Mouse (Mus musculus) lung, adult 2 months (tissue): Measurements from ENCODE around the gene Atp13a2. TPM values are rescaled to one million over a fixed set of nuclear protein-coding genes. Genes with fewer than 3 reads are reported as not detected.

Experiments used
- DNase-seq: peaks from one replicate; pipeline ENCODE4 v3.0.0; 2022
- H3K4me1 ChIP-seq: fragments of 200-500 bp; 2 replicates; pipeline ENCODE4 v1.6.1; 2011; ENCODE audit warnings: low read length; ENCODE audit not compliant: control insufficient read depth, insufficient read depth
- H3K4me3 ChIP-seq: fragments of 200-500 bp; replicated peaks from 2 replicates; pipeline ENCODE3; 2011; ENCODE audit warnings: low read depth, mild to moderate bottlenecking, control low read depth, low read length; ENCODE audit errors: extremely low read depth
- CTCF ChIP-seq: fragments of 200-500 bp; IDR thresholded peaks from 2 replicates; pipeline ENCODE4 v1.5.1; 2011; ENCODE audit warnings: mild to moderate bottlenecking, low read length, control low read depth; ENCODE audit not compliant: insufficient read depth
- POLR2A ChIP-seq: fragments of 200-500 bp; IDR thresholded peaks from 2 replicates; pipeline ENCODE4 v1.6.1; 2011; ENCODE audit warnings: low read depth, mild to moderate bottlenecking, control low read depth, low read length, borderline replicate concordance; ENCODE audit errors: extremely low read depth
- WGBS: fragments of 180-500 bp; shearing (Covaris S2); methylation state at CpG from one replicate; pipeline ENCODE4 v1.1.7; 2018; 5-methylcytosine and 5-hydroxymethylcytosine counted together
- polyA plus RNA-seq: library from polyadenylated mRNA; depleted of rRNA; stranded (reverse); fragments of >200 nt; gene quantifications from 2 replicates; pipeline ENCODE4 v1.2.3, GENCODE M21; 2012

Gene Atp13a2
- polyA plus RNA-seq, 1 experiment = 199 TPM

DNA sequence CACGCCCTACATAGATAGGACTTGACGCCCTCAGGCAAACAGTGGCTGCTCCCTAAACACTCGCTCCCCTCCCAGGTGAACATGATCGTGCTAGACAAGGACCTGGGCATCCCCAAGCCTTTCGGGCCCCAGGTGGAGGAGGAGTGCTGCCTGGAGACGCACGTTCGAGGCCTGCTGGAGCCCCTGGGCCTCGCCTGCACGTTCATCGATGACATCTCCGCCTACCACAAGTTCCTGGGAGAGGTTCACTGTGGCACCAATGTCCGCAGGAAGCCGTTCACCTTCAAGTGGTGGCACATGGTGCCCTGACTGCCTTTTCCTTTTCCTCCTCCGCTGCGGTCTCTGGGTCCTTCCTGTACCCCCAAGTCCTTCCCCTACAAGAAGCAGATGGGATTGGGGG lies 37.1 kb upstream of the Atp13a2 start:
- TF ChIP-seq POLR2A = no peak
- no peak for TF ChIP-seq CTCF
- 81% methylated on average over 16 of the region's 16 CpGs for WGBS

DNA sequence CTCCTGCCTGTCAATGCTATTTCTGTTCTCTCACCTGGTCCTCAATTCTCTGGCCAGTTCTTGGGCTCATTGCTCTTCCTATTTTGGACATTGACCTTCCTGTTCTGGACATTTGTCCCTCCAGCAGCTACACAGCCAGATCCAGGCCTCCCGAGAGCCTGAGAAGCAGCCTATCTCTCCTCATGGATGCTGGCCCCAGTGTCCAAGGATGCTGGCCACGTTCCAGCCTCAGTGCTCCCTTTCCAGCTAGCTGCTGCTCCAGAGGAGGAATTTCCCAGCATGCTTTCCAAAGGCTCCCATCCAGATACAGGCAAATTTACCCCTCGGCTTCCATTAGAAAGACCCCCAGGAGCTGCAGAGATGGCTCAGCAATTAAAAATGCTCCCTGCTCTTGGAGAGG lies 36.1 kb upstream of the Atp13a2 start:
- 75% methylated on average over 3 of the region's 3 CpGs for WGBS
- DNase-seq = no peak
- H3K4me3 ChIP-seq = no peak overlapping the region
- no peak for TF ChIP-seq POLR2A
- TF ChIP-seq CTCF = no peak
- no peaks in the 10 kb centered on the region for H3K4me1 ChIP-seq

More for the DNA sequence above, 37.1 kb upstream of the Atp13a2 start:
- Histone ChIP-seq H3K4me3 (no peak overlapping the region), H3K4me1 (no peaks in the 10 kb centered on the region)
- no peak for DNase-seq

DNA sequence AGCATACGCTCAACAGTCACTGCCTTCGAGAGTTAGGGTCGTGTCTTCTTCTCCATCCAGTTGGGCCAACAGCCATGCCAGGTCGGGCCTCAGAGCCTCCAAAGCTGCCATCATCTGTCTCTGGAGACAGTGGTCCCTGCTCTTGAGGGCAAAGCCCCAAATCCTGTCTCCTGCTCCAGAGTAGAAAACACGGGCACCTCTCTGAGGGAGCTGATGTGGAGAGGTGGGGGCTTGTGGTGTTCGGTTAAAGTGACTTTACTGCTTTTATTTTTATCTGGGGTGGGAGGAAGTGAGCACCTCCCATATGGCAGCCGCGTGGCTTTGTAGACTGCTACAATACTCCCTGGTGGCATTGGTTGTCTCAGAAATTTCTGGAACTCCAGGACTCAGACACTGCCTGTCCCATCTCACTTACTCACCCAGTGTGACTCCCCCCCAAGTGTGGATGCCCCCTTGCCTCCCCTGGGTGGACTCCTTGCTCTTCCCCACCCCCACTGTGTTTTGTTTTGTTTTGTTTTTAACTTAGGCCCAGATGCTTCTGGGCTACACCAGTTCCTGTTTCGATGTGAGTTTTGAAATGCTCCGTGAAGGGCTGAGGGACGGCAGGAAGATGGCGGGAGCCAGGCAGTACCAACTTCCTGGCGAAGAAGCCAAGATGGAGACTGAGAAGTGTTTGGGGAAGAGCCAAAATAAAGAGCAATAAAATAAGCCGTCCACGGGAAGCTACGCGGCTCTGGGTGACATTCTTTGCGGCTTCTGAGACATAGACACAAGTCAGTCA lies 34.6 kb upstream of the Atp13a2 start:
- no peak for DNase-seq
- TF ChIP-seq CTCF (no peak), POLR2A (no peak)
- H3K4me3 ChIP-seq = no peak overlapping the region
- WGBS = 67% methylated on average over 18 of the region's 18 CpGs
- no peaks in the 10 kb centered on the region for H3K4me1 ChIP-seq

DNA sequence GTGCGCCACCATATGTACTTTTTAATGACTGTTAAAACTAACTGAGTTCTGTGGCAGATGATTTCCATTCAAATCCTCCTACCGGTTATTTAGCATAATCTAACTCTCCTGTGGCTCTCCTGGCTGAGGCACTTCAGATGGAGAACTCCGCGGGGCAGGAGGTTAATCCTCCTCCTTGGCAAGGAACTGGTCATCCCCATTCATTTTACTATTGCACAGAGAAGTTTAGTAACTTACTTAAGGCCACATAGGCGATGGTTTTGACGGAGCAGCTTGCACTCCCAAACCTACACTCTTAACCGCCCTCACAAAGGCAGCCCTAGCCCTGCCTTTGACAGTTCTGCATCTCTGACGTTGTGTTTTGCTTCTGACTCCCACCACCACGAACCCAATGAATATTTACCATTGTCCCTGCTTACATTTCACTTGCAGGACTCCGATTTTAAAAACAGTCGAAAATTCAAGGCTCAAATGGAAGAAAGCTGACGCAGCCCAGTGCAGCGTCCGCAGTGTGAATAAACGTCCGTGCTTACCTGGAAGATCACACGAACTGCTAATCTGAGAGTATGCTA lies 29.5 kb upstream of the Atp13a2 start:
- WGBS = 19% methylated on average over 17 of the region's 17 CpGs
- peak overlapping the region; percentile 61 for H3K4me3 ChIP-seq
- no peak for TF ChIP-seq CTCF
- TF ChIP-seq POLR2A = no peak

DNA sequence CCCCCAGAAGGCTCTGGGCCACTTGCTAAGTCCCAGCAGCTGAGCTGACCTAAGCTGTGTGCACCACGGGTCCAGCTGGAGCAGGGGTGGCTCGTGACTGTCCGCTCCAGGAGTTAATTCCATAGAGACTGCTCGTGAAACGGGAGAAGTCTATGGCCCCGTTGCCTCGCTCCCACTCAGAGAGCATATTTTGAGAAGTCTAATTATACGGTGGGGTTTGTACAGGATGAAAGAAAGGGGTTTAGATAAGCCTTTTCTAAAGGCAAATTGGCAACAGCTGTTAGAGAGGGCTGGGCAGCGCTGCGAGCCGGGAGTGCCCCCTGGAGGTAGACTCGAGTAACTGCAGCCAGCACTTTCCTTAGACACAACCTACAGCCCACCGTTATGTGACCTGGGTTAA lies 28.9 kb upstream of the Atp13a2 start:
- WGBS = 3% methylated on average over 13 of the region's 13 CpGs
- TF ChIP-seq CTCF (peak; percentile 91), POLR2A (no peak)
- Histone ChIP-seq H3K4me1 (peaks cover 11% of the 10 kb centered on the region), H3K4me3 (peak overlapping the region; percentile 61)
- DNase-seq = peak; percentile 77

More for the DNA sequence above, 29.5 kb upstream of the Atp13a2 start:
- H3K4me1 ChIP-seq = peaks cover 7% of the 10 kb centered on the region
- DNase-seq = no peak

DNA sequence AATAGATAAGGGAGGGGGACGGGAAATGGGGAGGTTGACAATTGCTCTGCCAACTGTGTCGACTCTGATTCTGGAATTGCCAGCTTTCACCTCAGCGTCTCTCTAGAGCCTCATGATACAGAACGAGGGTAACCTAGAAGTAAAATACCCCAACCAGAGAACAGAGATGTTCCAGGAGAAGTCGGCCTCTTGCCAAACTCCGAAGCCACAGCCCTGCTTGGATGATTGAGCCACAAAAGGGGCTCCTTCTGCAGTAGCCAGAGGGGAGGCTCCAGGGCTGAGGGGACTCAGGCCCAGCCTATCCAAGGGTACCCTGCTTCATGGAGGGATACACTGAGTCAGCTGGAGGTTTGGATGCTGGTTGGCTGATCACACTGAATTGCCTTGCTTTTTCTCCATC lies 28.4 kb upstream of the Atp13a2 start:
- no peak overlapping the region for H3K4me3 ChIP-seq
- DNase-seq = no peak
- no peak for TF ChIP-seq POLR2A
- no peak for TF ChIP-seq CTCF
- 52% methylated on average over 6 of the region's 6 CpGs for WGBS
- peaks cover 11% of the 10 kb centered on the region for H3K4me1 ChIP-seq

DNA sequence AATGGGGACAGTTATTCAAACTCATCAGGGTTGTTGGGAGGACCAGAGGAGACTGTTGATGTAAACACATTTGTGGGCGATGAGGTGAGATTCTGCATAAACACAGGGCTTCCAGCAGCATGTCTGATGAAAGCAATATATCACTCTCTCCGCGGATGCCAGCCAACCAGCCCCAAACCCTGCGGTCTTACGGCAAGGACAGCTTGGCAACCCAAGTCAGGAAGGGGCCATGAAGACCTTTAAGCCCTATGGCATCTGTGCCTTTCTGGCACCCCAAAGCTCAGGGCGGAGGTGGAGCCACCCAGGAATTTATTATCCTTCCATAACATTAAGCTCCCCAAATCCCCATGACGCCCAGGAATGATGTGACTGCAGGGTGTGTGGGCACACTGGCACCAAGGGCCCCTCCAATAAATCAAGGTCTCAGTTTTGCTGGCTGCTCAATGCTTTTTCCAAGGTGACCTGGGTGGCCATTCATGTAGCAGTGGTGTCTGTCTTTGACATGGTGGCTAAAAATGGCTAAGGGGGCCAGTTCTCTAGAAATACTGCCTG lies 27.5 kb upstream of the Atp13a2 start:
- H3K4me1 ChIP-seq = peaks cover 11% of the 10 kb centered on the region
- H3K4me3 ChIP-seq = no peak overlapping the region
- DNase-seq = no peak
- WGBS = 81% methylated on average over 7 of the region's 7 CpGs
- no peak for TF ChIP-seq CTCF
- TF ChIP-seq POLR2A = no peak

DNA sequence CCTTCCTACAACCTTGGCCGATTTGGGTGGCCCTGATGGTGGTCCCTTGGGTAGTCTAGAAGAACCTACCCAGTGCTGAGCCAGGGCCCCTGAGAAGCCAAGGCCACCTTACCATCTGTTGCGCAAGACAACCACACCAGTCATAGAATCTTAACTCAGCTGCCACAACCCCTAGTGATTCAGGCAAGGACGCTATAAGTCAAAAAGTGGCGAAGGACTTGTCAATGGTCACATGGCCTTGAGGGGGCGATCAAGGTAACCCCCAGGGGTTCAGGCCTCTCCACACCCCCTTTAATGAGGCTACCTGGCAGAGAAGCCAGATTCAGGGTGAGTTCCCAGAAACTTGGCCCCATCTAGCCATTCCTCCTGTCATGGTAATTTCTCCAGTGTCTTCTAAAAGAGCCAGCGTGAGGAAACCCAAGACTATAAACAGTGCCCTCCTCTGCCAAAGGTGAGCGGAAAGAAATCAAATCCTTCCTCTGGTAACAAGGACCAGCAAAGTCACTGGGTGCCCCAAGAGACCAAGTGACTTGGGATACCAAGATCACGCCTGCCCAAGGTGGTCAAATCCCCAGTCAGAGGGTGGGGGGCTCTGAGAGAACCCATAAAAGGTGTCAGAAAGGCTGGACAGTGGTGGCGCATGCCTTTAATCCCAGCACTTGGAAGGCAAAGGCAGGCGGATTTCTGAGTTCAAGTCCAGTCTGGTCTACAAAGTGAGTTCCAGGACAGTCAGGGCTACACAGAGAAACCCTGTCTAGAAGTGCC lies 26.8 kb upstream of the Atp13a2 start:
- peaks cover 14% of the 10 kb centered on the region for H3K4me1 ChIP-seq
- H3K4me3 ChIP-seq = no peak overlapping the region
- TF ChIP-seq POLR2A (no peak), CTCF (no peak)
- 86% methylated on average over 10 of the region's 10 CpGs for WGBS
- no peak for DNase-seq

DNA sequence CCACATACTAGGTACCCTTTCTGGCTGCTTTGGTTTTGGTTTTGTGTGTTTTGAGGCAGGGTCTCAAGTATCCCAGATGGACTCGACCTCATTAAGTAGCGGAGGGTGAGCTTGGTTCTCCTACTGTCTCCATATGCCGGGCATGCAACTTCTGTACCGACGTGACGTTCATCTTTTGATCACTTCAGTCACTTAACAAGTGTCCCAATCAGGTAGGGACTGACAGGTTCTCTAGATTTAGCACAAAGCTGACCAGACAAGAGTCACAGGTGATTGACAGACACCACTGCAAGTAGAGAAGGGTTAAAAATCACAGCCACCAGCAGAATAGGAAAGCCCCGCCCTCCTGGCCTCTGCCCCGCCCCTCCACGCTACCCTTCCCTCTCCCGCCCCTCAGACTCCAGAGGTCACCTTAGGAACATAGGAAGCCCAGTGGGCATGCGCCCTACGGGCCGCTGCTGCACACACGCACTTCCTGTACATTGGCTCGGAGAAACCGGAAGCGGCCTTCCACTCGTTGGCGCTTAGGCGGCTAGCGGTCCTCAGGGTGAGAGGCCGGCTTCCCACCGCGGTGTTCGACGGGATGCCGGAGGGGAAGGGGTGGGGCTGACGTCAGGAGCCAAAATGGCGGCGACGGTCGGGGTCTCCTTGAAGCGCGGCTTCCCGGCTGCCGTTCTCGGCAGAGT lies 25.7 kb upstream of the Atp13a2 start, which contains the start of gene Sdhb:
Gene Sdhb, plus strand, starts transcription at position 423 of the 686 bp plus-strand sequence.
- TF ChIP-seq POLR2A (peak; percentile 60; the same call in 1 of the 2 replicates), CTCF (no peak)
- WGBS = 1% methylated on average over 37 of the region's 37 CpGs

More for the DNA sequence above, 25.7 kb upstream of the Atp13a2 start, which contains the start of gene Sdhb:
- peak; percentile 92 for DNase-seq
- peak within 1 kb of the TSS; percentile 89 for H3K4me3 ChIP-seq
- H3K4me1 ChIP-seq = peaks cover 14% of the 10 kb centered on the region
